Mouse (Mus musculus) thymus, adult 2 months (tissue): ENCODE measurements at regions not wholly inside any gene's neighbourhood (a gene's known extent, or its start where the extent isn't known, plus 50 kb on each side); places are given as distances from the start of the nearest gene placed in this dataset.

Experiments
- CTCF ChIP-seq: fragments of 200-500 bp; IDR thresholded peaks from 2 replicates; pipeline ENCODE4 v1.5.1; 2012; ENCODE audit warnings: mild to moderate bottlenecking, control low read depth, low read length, moderate library complexity, borderline replicate concordance; ENCODE audit not compliant: control insufficient read depth, poor library complexity, insufficient read depth; ENCODE audit errors: extremely low read depth
- POLR2A ChIP-seq: fragments of 200-500 bp; IDR thresholded peaks from 2 replicates; pipeline ENCODE4 v1.6.1; 2012; ENCODE audit warnings: mild to moderate bottlenecking, low read length, control low read depth, moderate library complexity; ENCODE audit not compliant: control insufficient read depth, poor library complexity, insufficient read depth; ENCODE audit errors: extremely low read depth

DNA sequence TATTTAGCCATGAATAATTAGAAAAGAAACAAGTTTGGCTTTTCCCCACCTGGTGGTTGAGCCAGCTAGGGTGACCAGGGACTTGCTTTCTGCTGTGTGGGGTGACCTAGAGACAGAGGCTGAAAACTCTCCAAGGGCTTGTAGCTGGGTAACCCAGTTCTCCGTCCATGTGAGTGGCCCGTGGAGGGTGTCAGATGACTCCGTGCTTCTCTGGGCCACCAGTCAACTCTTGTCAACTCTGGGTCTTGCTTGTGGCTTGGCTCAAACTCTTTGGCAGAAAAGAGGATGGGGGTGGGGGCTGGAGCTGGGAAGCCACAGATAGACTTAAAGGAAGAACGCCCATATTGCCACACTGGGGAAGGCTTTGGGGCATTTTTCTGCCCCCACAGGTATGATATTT lies 547.3 kb upstream of the Gm19410 start:
- no peak for TF ChIP-seq CTCF
- TF ChIP-seq POLR2A = no peak
